8 mouse cellular contexts compared by ENCODE assay signal in the genomic region with DNA sequence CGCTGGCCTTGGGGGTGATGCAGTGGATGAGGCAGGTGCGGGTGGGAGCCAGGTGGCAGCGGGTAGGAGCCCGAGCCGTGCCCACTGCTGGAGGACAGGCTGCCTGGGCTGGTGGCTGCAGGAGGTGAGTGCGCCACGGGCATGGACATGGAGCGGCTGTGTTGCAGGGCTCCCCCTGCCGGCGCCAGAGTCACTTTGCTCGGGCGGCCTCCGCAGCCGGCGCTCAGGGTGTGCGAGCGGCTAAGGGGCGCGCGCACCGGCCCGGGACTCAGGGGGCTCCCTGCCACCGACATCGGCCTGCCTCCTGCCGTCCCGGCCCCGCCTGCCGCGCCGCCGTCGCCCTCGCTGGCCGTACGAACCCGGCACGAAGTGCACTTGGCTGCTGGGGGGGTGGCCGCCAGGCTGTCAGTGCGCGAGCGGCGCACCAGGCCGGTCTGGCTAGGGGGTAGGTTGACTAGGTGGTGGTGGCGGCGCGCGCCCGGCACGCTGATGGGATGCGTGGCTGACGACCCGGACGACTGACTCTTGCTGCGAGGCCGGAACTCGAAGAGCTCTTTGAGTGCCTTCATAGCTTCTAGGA. TPM values are rescaled to one million over a fixed set of nuclear protein-coding genes. Genes with fewer than 3 reads are reported as not detected.
DNase-seq lines count a peak whose midpoint lies in the region; ATAC-seq and TF ChIP-seq lines count a peak whose summit lies in the region.

No protein-coding gene starts in this region.

- peaks cover 56% of the 10 kb centered on the region for H3K36me3 ChIP-seq in G1E (replicated peaks)
- H3K36me3 ChIP-seq in lung, embryonic 16.5 days (ENCODE audit: control insufficient read depth, insufficient read depth, low read length) = no peaks in the 10 kb centered on the region

- no peak for ATAC-seq in G1E (ENCODE audit: extremely low read depth, insufficient number of reproducible peaks, low FRiP score, poor library complexity, severe bottlenecking)
- peak; percentile 43 to 57; a peak in 3 of 4 replicates for ATAC-seq in hematopoietic stem cell, adult 5-6 weeks (replicated peaks in 1 of 2; ENCODE audit: insufficient read depth in 1 of 2, low FRiP score in 2 of 2, low TSS enrichment in 1 of 2, low read depth in 1 of 2, poor library complexity in 2 of 2, severe bottlenecking in 2 of 2)
- peak; percentile 56 for ATAC-seq in lung, embryonic 16.5 days (ENCODE audit: low read depth)

- peak; percentile 64 for DNase-seq in G1E (ENCODE audit: low spot score)
- DNase-seq in cerebellum, adult 2 months = peak; percentile 92 to 93
- peak; percentile 82 for DNase-seq in forelimb bud, embryonic 11.5 days (ENCODE audit: low read depth, low spot score)
- peak; percentile 91 for DNase-seq in layer of hippocampus, adult 9-11 months
- peak; percentile 73 for DNase-seq in ovary, adult 18-20 months (ENCODE audit: low spot score)
- DNase-seq in thymus, postnatal 0 days (ENCODE audit: low spot score) = peak; percentile 89

- H3K9me3 ChIP-seq in G1E (replicated peaks) = no peaks in the 10 kb centered on the region
- no peaks in the 10 kb centered on the region for H3K9me3 ChIP-seq in lung, embryonic 16.5 days (ENCODE audit: control insufficient read depth, low read length)

- H3K27me3 ChIP-seq in G1E (ENCODE audit: insufficient read depth, low read length) = no peaks in the 10 kb centered on the region
- no peaks in the 10 kb centered on the region for H3K27me3 ChIP-seq in cerebellum, adult 2 months (ENCODE audit: control insufficient read depth, insufficient read depth, low read length)
- H3K27me3 ChIP-seq in lung, embryonic 16.5 days (ENCODE audit: control insufficient read depth, insufficient read depth, low read depth, low read length) = peaks cover 2% of the 10 kb centered on the region; the same call in 1 of the 2 replicates

- peak overlapping the region; percentile 85 for H3K9ac ChIP-seq in lung, embryonic 16.5 days (ENCODE audit: low read length)

- peaks cover 59% of the 10 kb centered on the region for H3K4me1 ChIP-seq in G1E (ENCODE audit: insufficient read depth, low read depth, low read length)
- H3K4me1 ChIP-seq in cerebellum, adult 2 months (ENCODE audit: control insufficient read depth, insufficient read depth, low read length) = peaks cover 13% of the 10 kb centered on the region
- H3K4me1 ChIP-seq in lung, embryonic 16.5 days (replicated peaks; ENCODE audit: control insufficient read depth, insufficient read depth, low read length) = peaks cover 54% of the 10 kb centered on the region

- no peak for TF ChIP-seq POLR2A in cerebellum, adult 2 months (IDR thresholded peaks at IDR 0.05; ENCODE audit: borderline replicate concordance, insufficient read depth, low read length)

- H3K4me3 ChIP-seq in G1E (ENCODE audit: low read depth, low read length) = peak overlapping the region; percentile 87
- peak overlapping the region; percentile 92 for H3K4me3 ChIP-seq in cerebellum, adult 2 months (replicated peaks; ENCODE audit: insufficient read depth, low read depth, low read length)
- H3K4me3 ChIP-seq in lung, embryonic 16.5 days (ENCODE audit: low read length) = peak overlapping the region; percentile 79

- peak; percentile 39; the same call in 1 of the 2 replicates for TF ChIP-seq CTCF in G1E (IDR thresholded peaks at IDR 0.05; ENCODE audit: low read depth, low read length)
- TF ChIP-seq CTCF in cerebellum, adult 2 months (IDR thresholded peaks at IDR 0.05; ENCODE audit: borderline replicate concordance, insufficient read depth, low read depth, low read length) = peak; percentile 60

- under 1% methylated on average over 56 of the region's 56 CpGs for WGBS in cerebellum, adult 2 months
- WGBS in lung, embryonic 16.5 days = 0% methylated on average over 46 of the region's 56 CpGs

- H3K4me2 ChIP-seq in lung, embryonic 16.5 days (ENCODE audit: low read depth, low read length) = peak overlapping the region; percentile 88

- peak overlapping the region; percentile 85 for H3K27ac ChIP-seq in cerebellum, adult 2 months (ENCODE audit: insufficient read depth, low read length)
- H3K27ac ChIP-seq in lung, embryonic 16.5 days (ENCODE audit: low read length) = peak overlapping the region; percentile 91

RNA-seq across cellular contexts. Expression of a gene that starts 1.2 kb away (rescaled TPM):
- total RNA-seq in G1E (2014; fragmentation: Nextera tagmentation) (92.1 and 97.9 TPM in 2 replicates), G1E (2017) (15.6 and 17.4 TPM in 2 replicates)
- 78.5 and 83.6 TPM in 2 replicates for polyA plus RNA-seq in G1E (2012)
- 26.2 and 27.3 TPM in 2 replicates for polyA plus RNA-seq in cerebellum, adult 2 months (2012; rRNA removed)
- total RNA-seq in hematopoietic stem cell, adult 5-6 weeks (2017) = 11.1 and 13.9 TPM in 2 replicates
- polyA plus RNA-seq in lung, embryonic 16.5 days (2015; fragmentation: Nextera tagmentation; extraction: Ambion mirVana) = 2.8 and 2.9 TPM in 2 replicates
- polyA plus RNA-seq in thymus, postnatal 0 days (2015; fragmentation: Nextera tagmentation; extraction: Ambion mirVana) = 4.5 TPM in 2 replicates
